Mouse (Mus musculus) testis, postnatal 14 days (tissue): ENCODE measurements around the gene Ms4a8a.
"Not testable (repeated sequence)": the region's sequence is repeated elsewhere in the genome, so short reads cannot be mapped to it uniquely, and the experiment has no call there.

Experiments
- DNase-seq: peaks from one replicate; pipeline ENCODE4 v3.0.0; 2021; ENCODE audit warnings: low spot score

Gene Ms4a8a

GRCm38 (mm10) chr19:11080934-11081333 lies at the start of gene Ms4a8a:
Gene Ms4a8a, minus strand, starts transcription at chr19:11081102.
- DNase-seq = no peak

GRCm38 (mm10) chr19:11129702-11130101 lies 48.8 kb upstream of the Ms4a8a start:
- DNase-seq = no peak

DNA sequence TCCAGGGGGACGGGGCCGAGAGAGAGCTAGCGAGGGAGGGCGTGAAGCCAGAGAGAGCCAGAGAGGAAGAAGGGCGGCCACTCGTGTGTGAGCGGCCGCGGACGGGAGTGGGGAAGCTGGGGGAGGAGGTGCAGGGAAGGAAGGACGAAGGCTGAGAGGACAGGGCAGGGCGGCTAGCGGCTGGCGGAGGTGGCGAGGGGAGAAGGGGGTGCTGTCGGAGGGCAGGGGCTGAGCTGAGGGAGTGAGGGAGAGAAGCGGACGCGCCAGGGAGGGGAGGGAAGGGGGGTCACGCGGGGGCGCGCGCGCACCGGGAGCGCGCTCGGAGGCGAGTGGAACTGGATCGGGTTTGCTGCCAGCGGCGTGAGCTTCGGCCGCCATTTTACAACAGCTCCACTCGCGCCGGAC lies 40.1 kb upstream of the Ms4a8a start:
- peak; percentile 22 for DNase-seq

DNA sequence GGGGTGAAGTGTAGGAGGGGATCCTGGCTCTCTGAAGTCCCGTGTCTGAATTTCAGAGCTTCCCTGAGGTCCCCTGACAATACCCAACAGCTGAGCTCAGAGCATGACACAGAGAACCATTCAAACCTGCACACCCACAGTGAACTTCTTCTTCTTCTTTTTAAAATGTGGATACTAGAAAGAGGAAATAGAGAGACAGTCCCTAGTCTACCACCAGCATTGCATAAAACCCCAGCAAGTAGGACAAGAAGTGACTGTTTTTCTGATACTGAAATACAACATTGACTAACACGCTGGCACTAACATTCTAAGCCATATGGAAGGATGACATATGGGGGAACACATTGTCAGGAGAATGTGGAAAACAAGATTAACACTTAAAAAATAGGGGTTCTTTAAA lies 38.4 kb upstream of the Ms4a8a start:
- DNase-seq = no peak

- no peak for DNase-seq
Measured at GRCm38 (mm10) chr19:11107746-11108145, 26.8 kb upstream of the Ms4a8a start.

DNA sequence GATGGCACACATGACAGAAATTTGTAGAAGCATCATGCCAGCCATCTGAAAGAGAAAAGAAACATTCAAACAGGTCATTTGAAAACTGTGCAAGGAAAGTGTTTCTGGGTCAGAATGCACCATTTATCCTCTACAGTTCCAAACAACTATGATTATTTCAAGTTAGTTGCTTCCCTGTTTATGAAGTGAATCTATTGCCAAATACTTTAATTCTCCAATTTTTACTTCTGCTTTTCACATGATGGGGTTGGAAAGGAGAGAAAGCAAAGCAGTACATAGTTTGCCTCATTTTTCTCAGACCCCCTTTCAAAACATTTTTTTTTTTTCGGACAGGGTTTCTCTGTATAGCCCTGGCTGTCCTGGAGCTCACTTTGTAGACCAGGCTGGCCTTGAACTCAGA lies 21.0 kb upstream of the Ms4a8a start:
- no peak for DNase-seq

DNA sequence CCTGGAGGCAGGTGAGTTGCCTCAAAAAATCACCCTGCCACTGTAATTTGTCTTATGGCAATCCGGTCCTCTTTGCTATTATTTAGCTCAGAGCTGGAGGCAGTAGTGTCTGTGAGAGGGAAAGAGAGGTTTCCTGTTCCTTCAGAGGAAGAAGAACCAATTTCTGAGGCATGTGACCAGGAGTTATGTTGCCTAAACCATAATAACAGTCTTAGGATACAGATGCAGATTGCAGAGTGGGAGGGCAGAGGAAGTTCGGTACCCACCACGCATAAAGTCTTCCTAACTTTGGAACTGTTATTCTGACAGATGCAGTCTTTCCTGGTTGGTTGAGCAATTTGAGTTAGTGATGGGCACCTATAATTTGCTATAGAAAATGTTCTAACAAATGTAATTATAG lies 17.5 kb upstream of the Ms4a8a start:
- no peak for DNase-seq

DNA sequence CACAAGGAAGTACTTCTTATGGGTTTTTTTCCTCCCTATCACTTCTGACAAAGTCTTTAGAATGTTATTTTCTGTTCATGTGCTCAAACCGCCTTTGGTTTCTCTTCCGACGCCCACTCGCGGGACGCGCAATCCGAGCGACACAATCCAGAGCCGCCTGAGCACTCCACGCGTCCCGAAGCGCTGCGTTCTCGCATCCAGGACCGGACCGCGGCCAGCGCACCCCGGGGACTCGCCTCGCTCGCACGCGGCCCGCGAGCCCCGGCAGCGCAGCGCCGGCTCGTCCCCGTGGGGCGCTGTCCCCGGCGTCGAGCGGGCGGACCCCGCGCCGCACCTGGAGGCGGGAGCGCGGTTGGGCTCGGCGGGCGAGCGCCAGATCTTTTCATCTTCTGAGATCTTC lies 11.2 kb upstream of the Ms4a8a start:
- DNase-seq = not testable (repeated sequence)

- no peak for DNase-seq
Measured at GRCm38 (mm10) chr19:11070364-11070763, 10.5 kb downstream of the Ms4a8a start.

GRCm38 (mm10) chr19:11065202-11065875 lies 15.6 kb downstream of the Ms4a8a start:
- DNase-seq = no peak

DNA sequence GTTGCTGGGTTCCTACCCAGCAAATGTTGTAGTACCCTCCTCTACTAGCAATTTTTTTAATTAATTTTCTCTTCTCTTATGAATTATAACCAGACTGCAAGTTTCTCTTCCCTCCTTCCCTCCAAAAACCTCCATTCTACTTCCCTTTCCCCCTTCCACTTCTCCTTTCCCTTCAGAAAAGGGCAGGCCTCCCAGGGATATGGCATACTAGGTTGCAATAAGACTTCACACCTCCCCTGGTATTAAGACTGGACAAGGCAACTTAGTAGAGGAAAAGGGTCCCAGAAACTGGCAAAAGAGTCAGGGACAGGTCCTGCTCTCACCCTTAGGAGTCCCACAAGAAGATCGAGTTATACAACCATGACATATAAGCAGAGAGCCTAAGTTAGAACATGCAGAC lies 20.0 kb downstream of the Ms4a8a start:
- no peak for DNase-seq

DNA sequence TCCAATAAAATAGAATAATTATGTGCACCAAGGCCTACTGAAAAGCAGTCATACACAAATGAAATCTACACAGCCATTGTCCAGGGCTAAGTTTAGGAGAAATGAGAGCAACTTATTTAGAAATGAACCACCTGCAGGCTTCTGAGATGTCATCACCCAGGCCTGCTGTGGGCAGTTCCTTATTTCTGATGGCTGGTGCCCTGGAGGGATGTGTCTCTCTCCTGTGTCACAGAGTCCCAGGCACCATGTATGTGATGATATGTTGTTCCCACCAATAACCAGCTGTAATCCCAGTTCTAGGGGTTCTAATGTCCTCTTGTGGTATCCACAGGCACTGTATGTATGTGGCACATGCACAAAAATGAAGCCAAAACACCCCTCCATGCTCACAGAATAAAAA lies 20.9 kb downstream of the Ms4a8a start:
- DNase-seq = no peak

GRCm38 (mm10) chr19:11055700-11056099 lies 25.2 kb downstream of the Ms4a8a start:
- DNase-seq = not testable (repeated sequence)

DNA sequence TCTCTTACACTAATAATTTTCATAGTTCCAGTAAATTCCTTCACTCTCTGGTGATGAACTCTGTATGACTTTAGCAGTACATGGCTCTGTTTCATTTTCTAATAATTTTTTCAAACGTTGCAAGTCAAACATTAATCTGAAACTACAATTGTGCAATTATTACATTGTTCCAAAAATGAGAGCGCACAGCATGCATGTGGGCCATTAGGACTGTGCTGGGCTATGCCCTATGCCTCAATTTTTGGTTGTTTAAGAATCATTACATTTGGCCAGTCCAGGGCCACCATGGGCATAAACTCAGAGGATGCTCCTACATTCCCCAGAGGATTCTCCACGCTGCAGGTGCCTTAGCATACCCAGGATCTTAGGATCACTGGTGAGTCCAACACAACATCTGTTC lies 27.6 kb downstream of the Ms4a8a start:
- no peak for DNase-seq

DNA sequence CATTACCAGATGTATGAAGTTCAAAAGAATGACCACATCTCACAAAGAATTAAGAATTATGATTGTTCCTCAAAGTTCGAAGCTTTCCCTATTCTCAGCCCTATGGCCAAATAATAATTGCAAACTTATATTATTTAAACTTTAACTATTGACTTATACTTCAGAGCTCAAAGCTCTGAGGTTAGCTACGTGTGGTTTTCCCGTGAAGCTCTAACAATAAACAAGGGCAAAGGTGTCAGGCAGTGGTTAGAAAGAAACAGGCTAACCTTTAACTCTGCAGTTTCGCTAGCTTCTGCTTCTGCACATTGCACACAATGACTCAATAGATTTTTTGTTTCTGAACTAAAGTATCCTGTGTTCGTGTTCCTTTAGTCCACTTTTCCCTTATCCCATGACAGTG lies 28.0 kb downstream of the Ms4a8a start:
- no peak for DNase-seq

DNA sequence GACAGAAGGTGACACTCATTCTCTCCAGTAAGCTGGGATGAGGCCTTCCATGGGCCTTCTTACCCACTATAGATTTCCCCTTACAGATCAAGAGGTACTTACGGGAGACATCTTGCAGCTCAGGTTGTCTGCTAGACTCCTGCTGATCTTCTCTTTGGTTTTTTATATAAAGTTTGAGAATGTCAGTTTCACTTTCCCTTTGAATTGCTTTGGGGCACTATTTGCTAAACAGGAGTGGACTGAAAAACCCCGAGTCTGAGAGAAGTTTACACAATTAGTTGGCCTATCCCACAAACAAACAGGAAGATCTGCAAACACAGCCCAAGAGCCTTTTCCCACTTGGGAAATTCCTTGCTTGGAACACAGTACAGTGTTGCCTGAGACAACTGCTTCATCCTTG lies 30.6 kb downstream of the Ms4a8a start:
- DNase-seq = no peak

GRCm38 (mm10) chr19:11049426-11049825 lies 31.5 kb downstream of the Ms4a8a start:
- no peak for DNase-seq

- DNase-seq = no peak
Measured at GRCm38 (mm10) chr19:11048503-11048902, 32.4 kb downstream of the Ms4a8a start.

DNA sequence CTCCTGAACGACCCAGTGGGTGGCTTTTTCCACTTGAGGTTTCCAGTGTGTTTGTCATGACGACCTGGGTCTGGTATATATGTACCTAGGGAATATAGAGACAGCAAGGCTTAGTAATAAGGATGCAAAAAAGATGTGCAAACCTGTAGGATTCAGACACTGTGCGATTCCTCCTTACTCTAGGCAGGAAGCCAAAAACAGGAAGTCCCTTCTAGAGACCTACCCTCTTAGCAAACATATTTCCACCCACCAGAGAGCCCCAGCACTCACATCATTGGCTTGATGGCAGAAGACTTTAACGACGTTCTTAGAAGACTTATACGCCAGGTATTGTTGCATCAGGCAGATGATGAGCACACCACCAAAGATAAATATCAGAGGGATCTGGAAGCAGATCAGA lies 32.9 kb downstream of the Ms4a8a start:
- no peak for DNase-seq

- peak; percentile 61 for DNase-seq
Measured at GRCm38 (mm10) chr19:11044996-11045711, 35.7 kb downstream of the Ms4a8a start.

DNA sequence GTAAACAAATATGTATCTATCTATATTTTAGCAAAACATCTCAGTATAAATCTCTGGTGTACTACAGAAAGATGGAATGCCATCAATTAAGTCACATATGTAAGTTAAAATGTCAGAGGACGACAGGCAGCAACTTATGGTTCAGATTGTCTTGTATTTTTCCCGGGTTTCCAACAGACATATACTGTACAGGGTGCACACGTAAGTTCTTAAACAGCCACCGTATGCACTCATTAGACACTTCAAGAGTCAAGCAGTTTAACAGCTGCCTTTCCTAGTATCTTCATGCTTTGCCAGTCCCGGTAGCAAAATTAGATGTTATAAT lies 36.3 kb downstream of the Ms4a8a start:
- DNase-seq = no peak

GRCm38 (mm10) chr19:11037570-11037969 lies 43.3 kb downstream of the Ms4a8a start:
- no peak for DNase-seq

DNA sequence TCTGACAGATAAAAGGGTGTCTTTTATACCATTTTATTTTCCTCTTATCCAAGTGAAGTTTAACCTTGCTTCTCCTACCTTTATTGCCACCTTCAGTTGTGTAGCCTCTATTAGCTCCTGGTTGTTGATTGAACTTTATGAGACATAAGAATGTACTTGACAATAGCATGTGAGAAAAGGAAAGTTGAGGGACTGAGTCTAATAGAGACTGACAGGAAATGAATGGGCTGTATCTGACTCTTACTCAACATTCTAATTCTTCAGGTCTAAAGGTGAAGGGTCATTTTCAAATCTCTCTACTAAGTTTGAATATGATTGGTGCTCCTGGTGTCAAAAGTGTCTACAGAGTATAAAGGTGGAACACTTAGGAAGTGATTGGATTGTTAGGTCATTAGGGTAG lies 58.5 kb downstream of the Ms4a8a start:
- no peak for DNase-seq

- no peak for DNase-seq
Measured at GRCm38 (mm10) chr19:11017891-11018290, 63.0 kb downstream of the Ms4a8a start, which contains the start of gene Ms4a18. Gene Ms4a18, minus strand, starts transcription at chr19:11018031.
